Mouse (Mus musculus): ENCODE data around the gene Angptl8.

DNA sequence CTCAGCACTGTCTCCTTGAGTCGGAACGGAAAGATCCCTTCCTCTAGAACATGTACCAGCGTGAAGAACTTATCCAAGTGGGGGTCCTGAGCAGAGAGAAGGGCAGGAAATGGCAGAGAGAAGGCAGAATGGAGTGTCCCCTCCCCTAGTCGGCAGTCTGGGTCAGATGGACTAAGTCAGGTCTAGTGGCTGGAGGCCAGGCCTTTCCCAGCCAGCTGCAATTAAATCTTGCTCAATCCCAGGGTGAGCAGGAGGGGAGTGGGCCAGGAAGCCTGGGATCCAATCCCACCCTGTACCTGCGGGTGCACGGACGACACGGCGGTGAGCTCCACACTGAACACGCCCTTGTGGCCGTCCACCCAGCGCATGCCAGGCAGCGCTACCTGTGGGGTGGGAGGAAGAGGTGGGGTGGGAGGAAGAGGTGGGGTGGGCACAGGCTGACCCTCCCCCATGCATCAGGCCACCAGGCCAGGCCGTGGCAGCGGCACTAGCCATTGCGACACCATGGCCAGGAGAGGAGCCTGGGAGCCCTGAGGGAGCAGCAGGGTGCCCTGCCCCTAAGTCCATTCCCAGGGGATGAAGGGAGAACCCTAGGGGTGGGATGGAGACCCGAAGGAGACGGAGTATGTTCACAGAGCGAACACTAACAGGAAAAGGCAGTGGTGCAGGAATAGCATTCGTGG, 3.6 kb upstream of the Angptl8 start:
- no peak for TF ChIP-seq FLI1 (IDR thresholded peaks at IDR 0.05; ENCODE audit: low read length)
- no peak for TF ChIP-seq GATA1 (IDR thresholded peaks at IDR 0.05; ENCODE audit: borderline replicate concordance, low read length)

All from megakaryocyte, embryonic 14.5 days (primary cell).